Mouse (Mus musculus): Measurements from ENCODE around the gene Oscp1. TPM values are rescaled to one million over a fixed set of nuclear protein-coding genes. Genes with fewer than 3 reads are reported as not detected.

Oscp1 gene
- polyA plus RNA-seq, 1 experiment, result 11.1 TPM

GRCm38 (mm10) chr4:126096464-126097111 is 38.2 kb downstream of the Oscp1 start, which contains the start of gene Lsm10:
Gene Lsm10 (plus strand): TSS chr4:126096623.
- Histone ChIP-seq H3ac (ENCODE audit: control insufficient read depth, insufficient read length, low read depth) (peak within 1 kb of the TSS; percentile 85), H3K79me2 (ENCODE audit: control insufficient read depth, insufficient read depth) (peaks cover 38% of the 10 kb centered on the region), H3K79me3 (ENCODE audit: low read depth) (peaks cover 14% of the 10 kb centered on the region), H3K27me3 (ENCODE audit: control insufficient read depth, insufficient read depth, insufficient read length) (no peaks in the 10 kb centered on the region), H3K36me3 (ENCODE audit: control insufficient read depth, insufficient read depth) (peaks cover 17% of the 10 kb centered on the region), H3K4me3 (ENCODE audit: insufficient read depth, poor library complexity, severe bottlenecking) (peak within 1 kb of the TSS; percentile 56)
- TF ChIP-seq MAX (IDR thresholded peaks at IDR 0.05) (peak; percentile 55), FOSL1 (IDR thresholded peaks at IDR 0.05; ENCODE audit: insufficient read depth, low read length, poor library complexity, severe bottlenecking) (no peak)

GRCm38 (mm10) chr4:126097711-126098253 is 39.4 kb downstream of the Oscp1 start:
- H3ac ChIP-seq (ENCODE audit: control insufficient read depth, insufficient read length, low read depth), result no peak overlapping the region
- TF ChIP-seq FOSL1 (IDR thresholded peaks at IDR 0.05; ENCODE audit: insufficient read depth, low read length, poor library complexity, severe bottlenecking) (no peak), USF1 (IDR thresholded peaks at IDR 0.05; ENCODE audit: low read depth) (no peak), MAX (IDR thresholded peaks at IDR 0.05) (no peak), MYOD1 (IDR thresholded peaks at IDR 0.05; ENCODE audit: control insufficient read depth, insufficient read length, low read depth) (no peak), MYOG (IDR thresholded peaks at IDR 0.05; ENCODE audit: control insufficient read depth, extremely low read depth, insufficient read length) (no peak)
- no peak overlapping the region for H3K4me3 ChIP-seq (ENCODE audit: insufficient read depth, poor library complexity, severe bottlenecking)
- peaks cover 17% of the 10 kb centered on the region for H3K36me3 ChIP-seq (ENCODE audit: control insufficient read depth, insufficient read depth)
- H3K79me2 ChIP-seq (ENCODE audit: control insufficient read depth, insufficient read depth), result peaks cover 38% of the 10 kb centered on the region
- H3K79me3 ChIP-seq (ENCODE audit: low read depth), result peaks cover 14% of the 10 kb centered on the region
- no peaks in the 10 kb centered on the region for H3K27me3 ChIP-seq (ENCODE audit: control insufficient read depth, insufficient read depth, insufficient read length)

- peaks cover 43% of the 10 kb centered on the region for H3K79me2 ChIP-seq (ENCODE audit: control insufficient read depth, insufficient read depth)
- no peak overlapping the region for H3ac ChIP-seq (ENCODE audit: control insufficient read depth, insufficient read length, low read depth)
- peaks cover 17% of the 10 kb centered on the region for H3K79me3 ChIP-seq (ENCODE audit: low read depth)
- H3K27me3 ChIP-seq (ENCODE audit: control insufficient read depth, insufficient read depth, insufficient read length), result no peaks in the 10 kb centered on the region
- TF ChIP-seq CEBPB (IDR thresholded peaks at IDR 0.05; ENCODE audit: low read depth) (no peak), CTCF (IDR thresholded peaks at IDR 0.05; ENCODE audit: control insufficient read depth, insufficient read depth, insufficient read length) (no peak), MAX (IDR thresholded peaks at IDR 0.05) (no peak), USF1 (IDR thresholded peaks at IDR 0.05; ENCODE audit: low read depth) (no peak), FOSL1 (IDR thresholded peaks at IDR 0.05; ENCODE audit: insufficient read depth, low read length, poor library complexity, severe bottlenecking) (no peak), MYOD1 (IDR thresholded peaks at IDR 0.05; ENCODE audit: control insufficient read depth, insufficient read length, low read depth) (no peak), MYOG (IDR thresholded peaks at IDR 0.05; ENCODE audit: control insufficient read depth, extremely low read depth, insufficient read length) (no peak)
- no peak overlapping the region for H3K4me3 ChIP-seq (ENCODE audit: insufficient read depth, poor library complexity, severe bottlenecking)
- H3K36me3 ChIP-seq (ENCODE audit: control insufficient read depth, insufficient read depth), result peaks cover 17% of the 10 kb centered on the region
Observed at GRCm38 (mm10) chr4:126099365-126099764, 41.0 kb downstream of the Oscp1 start.

GRCm38 (mm10) chr4:126100764-126101163 is 42.4 kb downstream of the Oscp1 start:
- H3K4me3 ChIP-seq (ENCODE audit: insufficient read depth, poor library complexity, severe bottlenecking), result no peak overlapping the region
- H3ac ChIP-seq (ENCODE audit: control insufficient read depth, insufficient read length, low read depth), result no peak overlapping the region
- peaks cover 17% of the 10 kb centered on the region for H3K36me3 ChIP-seq (ENCODE audit: control insufficient read depth, insufficient read depth)
- H3K27me3 ChIP-seq (ENCODE audit: control insufficient read depth, insufficient read depth, insufficient read length), result no peaks in the 10 kb centered on the region
- no peak for TF ChIP-seq MYOG (IDR thresholded peaks at IDR 0.05; ENCODE audit: control insufficient read depth, extremely low read depth, insufficient read length)
- no peak for TF ChIP-seq USF1 (IDR thresholded peaks at IDR 0.05; ENCODE audit: low read depth)
- no peak for TF ChIP-seq MYOD1 (IDR thresholded peaks at IDR 0.05; ENCODE audit: control insufficient read depth, insufficient read length, low read depth)
- TF ChIP-seq CTCF (IDR thresholded peaks at IDR 0.05; ENCODE audit: control insufficient read depth, insufficient read depth, insufficient read length), result no peak
- TF ChIP-seq CEBPB (IDR thresholded peaks at IDR 0.05; ENCODE audit: low read depth), result no peak
- TF ChIP-seq FOSL1 (IDR thresholded peaks at IDR 0.05; ENCODE audit: insufficient read depth, low read length, poor library complexity, severe bottlenecking), result no peak
- TF ChIP-seq MAX (IDR thresholded peaks at IDR 0.05), result no peak
- peaks cover 57% of the 10 kb centered on the region for H3K79me2 ChIP-seq (ENCODE audit: control insufficient read depth, insufficient read depth)
- peaks cover 29% of the 10 kb centered on the region for H3K79me3 ChIP-seq (ENCODE audit: low read depth)

- Histone ChIP-seq H3ac (ENCODE audit: control insufficient read depth, insufficient read length, low read depth) (peak overlapping the region; percentile 71), H3K4me3 (ENCODE audit: insufficient read depth, poor library complexity, severe bottlenecking) (no peak overlapping the region), H3K79me3 (ENCODE audit: low read depth) (peaks cover 40% of the 10 kb centered on the region), H3K36me3 (ENCODE audit: control insufficient read depth, insufficient read depth) (peaks cover 17% of the 10 kb centered on the region), H3K79me2 (ENCODE audit: control insufficient read depth, insufficient read depth) (peaks cover 66% of the 10 kb centered on the region), H3K27me3 (ENCODE audit: control insufficient read depth, insufficient read depth, insufficient read length) (no peaks in the 10 kb centered on the region)
- peak; percentile 55 for TF ChIP-seq MAX (IDR thresholded peaks at IDR 0.05)
- no peak for TF ChIP-seq MYOG (IDR thresholded peaks at IDR 0.05; ENCODE audit: control insufficient read depth, extremely low read depth, insufficient read length)
- TF ChIP-seq USF1 (IDR thresholded peaks at IDR 0.05; ENCODE audit: low read depth), result peak; percentile 98
- no peak for TF ChIP-seq CTCF (IDR thresholded peaks at IDR 0.05; ENCODE audit: control insufficient read depth, insufficient read depth, insufficient read length)
Observed at GRCm38 (mm10) chr4:126102061-126102841, 43.9 kb downstream of the Oscp1 start.

Data from C2C12 (cell line).